Mouse (Mus musculus) MEL (cell line): Measurements from ENCODE around the gene Ddx55. TPM values are rescaled to one million over a fixed set of nuclear protein-coding genes. Genes with fewer than 3 reads are reported as not detected.

Source experiments
- polyA plus RNA-seq, 2 experiments: library from polyadenylated mRNA; stranded (reverse) in 1 of 2; unstranded in 1 of 2; fragments of >175 nt in 1 of 2; fragments of >200 nt in 1 of 2; gene quantifications; 2 replicates each; pipeline versions ENCODE4 v1.2.1 to v1.2.4; 2012; ENCODE audit warnings: low replicate concordance in 2 of 2, low read depth in 1 of 2; ENCODE audit not compliant: insufficient read length in 2 of 2, insufficient read depth in 1 of 2, missing spikeins in 1 of 2
- total RNA-seq: library from RNA; depleted of rRNA; stranded (reverse); fragments of 300-350 nt; gene quantifications from 2 replicates; pipeline ENCODE4 v1.2.3, GENCODE M21; 2012; rRNA removed

Ddx55 gene
- total and polyA plus RNA-seq, 3 experiments, result 33.8 to 43.2 TPM; not detected in 1

Other genes with a start within 250 kb of the Ddx55 start
- gene Mphosph9, start 224.9 kb upstream of the Ddx55 start, total RNA-seq, result 9.0 and 10.9 TPM in 2 replicates
- 10 to 100 TPM; 10.4 to 60.8 TPM for gene Mphosph9, start 224.9 kb upstream of the Ddx55 start, polyA plus RNA-seq
- gene 2810006K23Rik, start 224.8 kb upstream of the Ddx55 start, total RNA-seq, result 6.5 and 7.6 TPM in 2 replicates
- 10 to 100 TPM in 1 of 2 experiments, not detected in 1; 13.3 TPM for gene 2810006K23Rik, start 224.8 kb upstream of the Ddx55 start, polyA plus RNA-seq
- gene Cdk2ap1, start 189.8 kb upstream of the Ddx55 start, total RNA-seq, result 110 and 118 TPM in 2 replicates
- 100 to 1,000 TPM in 1 of 2 experiments, not detected in 1; 430 TPM for gene Cdk2ap1, start 189.8 kb upstream of the Ddx55 start, polyA plus RNA-seq
- 38.8 and 39.3 TPM in 2 replicates for gene Sbno1, start 126.9 kb upstream of the Ddx55 start, total RNA-seq
- 100 to 1,000 TPM in 1 of 2 experiments, 10 to 100 TPM in 1; 32.4 to 500 TPM for gene Sbno1, start 126.9 kb upstream of the Ddx55 start, polyA plus RNA-seq
- gene Kmt5a, start 112.9 kb upstream of the Ddx55 start, total RNA-seq, result 104 and 110 TPM in 2 replicates
- 100 to 1,000 TPM in 1 of 2 experiments, 10 to 100 TPM in 1; 88.6 to 243 TPM for gene Kmt5a, start 112.9 kb upstream of the Ddx55 start, polyA plus RNA-seq
- 12.1 and 13.4 TPM in 2 replicates for gene Rilpl2, start 74.5 kb upstream of the Ddx55 start, total RNA-seq
- gene Rilpl2, start 74.5 kb upstream of the Ddx55 start, polyA plus RNA-seq, result 10 to 100 TPM in 1 of 2 experiments, not detected in 1; 14.3 TPM
- 11.7 and 12.2 TPM in 2 replicates for gene Snrnp35, start 69.7 kb upstream of the Ddx55 start, total RNA-seq
- 10 to 100 TPM in 1 of 2 experiments, not detected in 1; 18.3 TPM for gene Snrnp35, start 69.7 kb upstream of the Ddx55 start, polyA plus RNA-seq
- gene Rilpl1, start 21.5 kb upstream of the Ddx55 start, total RNA-seq, result 5.0 and 5.7 TPM in 2 replicates
- 1 to 10 TPM in 1 of 2 experiments, not detected in 1; 8.6 TPM for gene Rilpl1, start 21.5 kb upstream of the Ddx55 start, polyA plus RNA-seq
- gene Tmed2, start 12.2 kb upstream of the Ddx55 start, total RNA-seq, result 245 and 255 TPM in 2 replicates
- 100 to 1,000 TPM in 1 of 2 experiments, not detected in 1; 252 TPM for gene Tmed2, start 12.2 kb upstream of the Ddx55 start, polyA plus RNA-seq
- 96.6 and 119 TPM in 2 replicates for gene Eif2b1, start 26.3 kb downstream of the Ddx55 start, total RNA-seq
- 100 to 1,000 TPM; 126 to 599 TPM for gene Eif2b1, start 26.3 kb downstream of the Ddx55 start, polyA plus RNA-seq
- gene Gtf2h3, start 26.3 kb downstream of the Ddx55 start, total RNA-seq, result 88.2 and 116 TPM in 2 replicates
- 10 to 100 TPM in 1 of 2 experiments, not detected in 1; 86.1 TPM for gene Gtf2h3, start 26.3 kb downstream of the Ddx55 start, polyA plus RNA-seq
- gene Atp6v0a2, start 75.7 kb downstream of the Ddx55 start, total RNA-seq, result 22.3 and 31.0 TPM in 2 replicates
- gene Atp6v0a2, start 75.7 kb downstream of the Ddx55 start, polyA plus RNA-seq, result 10 to 100 TPM in 1 of 2 experiments, not detected in 1; 30.0 TPM
- gene Dnah10, start 172.2 kb downstream of the Ddx55 start, total RNA-seq, result 0.03 and 0.04 TPM in 2 replicates
- under 1 TPM in 1 of 2 experiments, not detected in 1; 0.11 TPM for gene Dnah10, start 172.2 kb downstream of the Ddx55 start, polyA plus RNA-seq